Mouse (Mus musculus) adrenal gland, postnatal 14 days (tissue): ENCODE data around the gene Aox3. TPM values are rescaled to one million over a fixed set of nuclear protein-coding genes. Genes with fewer than 3 reads are reported as not detected.

Source experiments
- DNase-seq: peaks from one replicate; pipeline ENCODE4 v3.0.0; 2021; ENCODE audit warnings: mixed read lengths
- total RNA-seq: library from RNA; stranded (reverse); gene quantifications from 2 replicates; pipeline ENCODE4 v1.2.3, GENCODE M21; 2021

Aox3 gene
- total RNA-seq, 1 experiment from 2014 or later, result 8.4 TPM

DNA sequence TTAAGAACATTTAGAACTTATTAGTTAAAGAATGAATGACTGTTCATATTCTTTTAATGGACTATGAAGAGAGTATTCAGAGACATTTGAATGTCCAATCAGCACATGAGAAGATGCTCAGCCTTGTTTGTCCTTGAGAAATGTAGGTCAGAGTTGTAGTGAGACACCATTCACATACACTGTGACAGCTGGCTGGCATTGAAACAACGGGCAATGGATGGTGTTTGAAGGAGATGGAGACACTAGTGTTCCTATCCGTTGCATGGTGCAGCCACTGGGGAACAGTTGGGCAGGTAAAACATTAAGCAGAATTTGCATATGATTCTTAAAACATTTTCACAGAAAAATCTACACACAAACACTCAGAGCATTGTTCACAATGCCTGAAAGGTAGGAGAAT lies 5.9 kb upstream of the Aox3 start:
- peak; percentile 57 for DNase-seq

DNA sequence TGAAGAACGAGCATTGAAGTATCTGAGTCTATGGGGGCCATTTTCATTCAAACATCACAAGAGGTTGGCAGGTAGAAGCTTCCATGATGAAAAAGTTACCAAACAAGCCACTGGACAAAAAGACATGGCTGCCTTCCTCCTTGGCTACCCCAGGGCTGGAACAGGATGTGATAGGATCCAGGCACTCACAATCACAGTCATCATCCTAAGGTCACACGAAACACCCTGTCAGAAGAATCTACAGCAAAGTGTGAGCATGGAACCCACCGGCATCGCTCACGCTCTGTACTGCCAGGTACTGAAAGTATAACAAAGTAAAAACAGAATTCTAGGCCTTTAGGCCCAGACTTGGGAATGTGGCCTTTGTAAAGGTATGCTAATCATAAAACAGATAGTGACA lies 2.7 kb upstream of the Aox3 start:
- DNase-seq, result no peak

DNA sequence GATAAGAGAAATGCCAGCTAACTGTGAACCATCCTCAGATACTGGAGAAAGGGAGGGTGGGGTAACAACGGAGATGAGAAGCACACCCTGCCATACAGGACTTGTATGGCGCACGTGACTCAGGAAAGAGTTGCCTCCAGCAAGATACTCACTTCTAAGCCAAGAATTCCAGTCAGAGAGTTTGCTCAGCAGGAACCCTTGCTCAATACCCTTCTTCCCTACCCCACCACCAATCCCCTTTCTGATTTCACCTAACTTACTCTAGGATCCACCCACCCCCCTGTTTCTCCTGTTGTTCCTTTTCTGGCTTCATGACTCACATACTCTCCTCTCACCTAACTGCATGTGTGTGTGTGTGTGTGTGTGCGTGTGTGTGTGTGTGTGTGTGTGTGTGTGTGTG lies 1.6 kb upstream of the Aox3 start:
- no peak for DNase-seq

DNA sequence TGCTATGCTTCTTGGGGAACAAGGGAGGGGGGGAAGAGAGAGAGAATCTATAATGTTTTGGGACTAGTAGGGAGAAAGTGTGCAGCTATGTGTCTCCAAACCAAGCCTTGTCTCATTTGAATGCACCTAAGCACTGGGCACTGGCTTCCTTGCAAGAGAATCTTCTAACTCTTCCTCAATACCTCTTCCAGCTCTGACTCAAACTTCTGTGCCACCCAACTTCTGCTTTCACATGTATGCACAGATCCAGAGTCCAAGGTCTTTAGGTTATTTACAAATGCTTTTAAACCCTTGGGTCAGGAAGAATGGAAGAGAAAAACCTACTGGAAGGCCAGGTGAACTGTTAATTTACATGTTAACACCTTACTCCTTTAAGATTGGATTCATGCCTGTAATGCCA lies 511 bp downstream of the Aox3 start:
- DNase-seq, result no peak

DNA sequence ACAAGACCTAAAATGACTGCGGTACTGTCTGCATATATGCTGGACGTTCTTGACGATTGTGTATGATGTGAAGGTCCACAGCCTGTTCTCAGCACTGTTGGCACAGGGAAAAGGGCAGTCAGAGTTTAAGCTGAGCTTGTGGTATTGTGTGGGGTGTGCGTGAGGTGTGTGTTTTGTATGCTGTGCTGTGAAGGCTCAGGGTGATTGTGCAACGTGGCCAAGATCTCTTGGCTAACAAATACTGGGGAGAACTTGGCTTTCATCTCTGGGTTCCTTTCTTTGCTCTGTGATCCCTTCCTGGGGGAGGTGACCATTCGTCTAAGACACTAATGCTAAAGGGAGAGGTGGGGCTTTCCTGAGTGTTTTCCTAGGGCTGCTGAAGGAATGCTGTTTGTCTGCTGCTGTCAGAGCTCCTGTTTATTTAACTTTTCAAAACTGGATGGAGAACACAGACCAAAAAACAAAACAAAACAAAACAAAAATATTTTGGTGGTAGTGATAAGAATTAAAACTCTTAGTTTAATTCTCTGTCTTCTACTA lies 1.2 kb downstream of the Aox3 start:
- no peak for DNase-seq

DNA sequence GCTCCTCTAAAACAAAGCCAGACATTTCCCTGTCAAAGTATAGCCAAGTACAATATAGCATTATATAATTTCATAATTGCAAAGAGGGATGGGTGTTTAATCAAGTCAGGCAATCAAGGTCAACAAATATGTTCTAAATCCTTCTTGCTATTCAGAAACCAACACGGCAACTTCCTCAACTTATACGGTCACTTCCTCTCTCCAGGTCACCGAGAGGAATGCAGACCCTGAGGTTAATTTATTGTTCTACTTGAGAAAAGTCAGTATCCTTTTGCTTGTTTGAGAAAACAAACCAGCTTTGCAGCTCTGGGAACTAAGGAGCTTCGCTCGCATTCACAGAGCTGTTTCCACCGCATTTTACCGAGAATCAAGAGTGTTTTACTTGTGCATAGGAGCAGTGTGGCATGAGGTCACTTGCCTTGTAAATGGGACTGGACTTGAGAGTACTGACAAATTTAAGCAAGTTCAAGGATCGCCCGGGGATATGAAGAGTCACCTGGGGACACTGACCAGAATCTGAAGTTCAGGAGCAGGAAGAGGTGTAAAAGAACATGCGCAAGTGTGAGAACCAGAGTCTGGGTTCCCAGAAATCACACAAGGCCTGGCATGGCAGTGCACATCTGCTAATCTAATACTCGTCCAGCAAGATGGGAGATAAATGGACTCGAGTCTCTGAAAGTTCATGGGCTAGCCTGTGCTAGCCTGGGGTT lies 1.9 kb downstream of the Aox3 start:
- DNase-seq, result no peak

DNA sequence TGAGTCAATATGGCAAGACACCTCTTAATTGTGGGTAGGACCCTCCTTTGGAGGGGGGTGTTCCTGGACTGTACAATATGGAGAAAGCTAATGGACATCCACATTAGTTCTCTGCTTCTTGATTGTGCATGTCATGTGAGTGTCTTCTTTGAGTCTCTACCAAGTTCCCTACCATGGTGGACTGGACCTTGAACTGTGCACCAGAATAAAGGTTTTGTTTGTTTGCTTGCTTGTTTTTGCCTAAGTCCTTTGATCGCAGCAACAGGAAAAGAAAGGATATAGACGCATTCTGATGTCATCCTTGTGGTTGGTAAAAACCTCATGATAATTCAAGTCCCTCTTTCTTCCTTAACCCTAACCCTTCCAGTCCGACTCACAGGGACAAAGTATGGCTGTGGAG lies 5.3 kb downstream of the Aox3 start:
- DNase-seq, result no peak

DNA sequence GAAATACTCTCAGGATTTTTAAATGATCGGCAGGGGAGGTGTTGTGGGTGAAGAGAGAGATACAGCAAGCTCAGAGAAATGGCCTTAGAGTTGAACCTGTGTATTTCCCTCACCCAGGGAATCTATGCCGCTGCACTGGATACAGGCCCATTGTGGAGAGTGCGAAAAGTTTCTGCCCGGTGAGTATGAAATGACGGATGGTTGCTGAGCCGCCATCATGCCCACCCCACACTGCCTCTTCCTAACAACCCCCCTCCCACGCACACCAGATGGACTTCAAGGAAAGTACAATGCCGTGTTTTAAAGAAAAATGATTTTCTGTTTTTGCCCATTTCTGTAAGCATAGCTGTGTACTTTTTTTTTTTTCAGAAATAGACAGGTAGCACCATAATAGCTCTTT lies 12.0 kb downstream of the Aox3 start:
- DNase-seq, result no peak

DNA sequence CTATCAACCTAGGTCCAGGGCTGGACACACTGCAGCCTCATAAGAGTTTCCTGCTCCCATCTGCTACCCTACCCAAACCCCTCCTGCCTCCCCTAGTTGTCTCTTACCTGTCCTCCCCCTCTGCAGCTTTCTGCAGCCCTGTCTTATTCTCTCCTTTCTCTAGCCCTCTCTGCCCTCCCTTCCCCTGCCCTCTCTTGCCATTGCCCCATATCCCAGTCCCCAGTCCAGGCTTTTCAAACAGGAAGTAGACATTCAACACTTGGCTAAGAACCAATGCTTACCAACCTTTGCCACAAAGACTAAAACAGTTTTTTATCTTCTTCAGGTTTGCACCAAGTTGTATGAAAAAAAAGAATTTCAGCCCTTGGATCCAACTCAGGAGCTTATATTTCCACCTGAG lies 25.0 kb downstream of the Aox3 start:
- no peak for DNase-seq

DNA sequence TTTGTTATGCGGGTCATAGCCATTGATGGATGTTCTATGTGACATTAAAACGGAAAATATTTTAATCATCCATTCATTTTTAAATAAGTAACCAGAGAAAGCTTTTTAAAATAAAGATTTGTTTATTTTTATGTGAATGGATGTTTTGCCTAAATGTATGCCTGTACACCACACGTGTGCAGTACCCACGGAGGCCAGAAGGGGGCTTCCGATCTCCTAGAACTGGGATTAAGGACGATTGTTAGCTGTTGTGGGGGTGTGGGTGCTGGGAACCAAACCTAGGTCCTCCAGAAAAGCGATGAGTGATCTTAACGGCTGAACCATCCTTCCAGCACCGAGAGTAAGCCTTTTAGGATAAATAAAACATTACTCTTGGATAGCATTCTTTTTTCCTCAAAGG lies 26.1 kb downstream of the Aox3 start:
- DNase-seq, result no peak

DNA sequence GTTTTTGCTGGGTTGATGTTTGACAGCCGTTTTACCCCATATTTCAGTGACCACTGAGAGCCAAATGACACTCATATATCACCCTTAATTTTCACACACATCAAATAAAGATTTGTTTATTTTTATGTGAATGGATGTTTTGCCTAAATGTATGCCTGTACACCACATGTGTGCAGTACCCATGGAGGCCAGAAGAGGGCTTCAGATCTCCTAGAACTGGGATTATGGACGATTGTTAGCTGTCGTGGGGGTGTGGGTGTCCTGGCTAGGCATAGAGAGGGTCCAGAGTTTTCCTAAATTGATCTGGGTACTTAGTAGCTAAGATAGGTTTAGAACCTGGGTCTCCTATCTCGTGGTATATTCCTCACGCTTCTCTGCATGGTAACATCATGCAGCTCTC lies 27.7 kb downstream of the Aox3 start:
- DNase-seq, result no peak

DNA sequence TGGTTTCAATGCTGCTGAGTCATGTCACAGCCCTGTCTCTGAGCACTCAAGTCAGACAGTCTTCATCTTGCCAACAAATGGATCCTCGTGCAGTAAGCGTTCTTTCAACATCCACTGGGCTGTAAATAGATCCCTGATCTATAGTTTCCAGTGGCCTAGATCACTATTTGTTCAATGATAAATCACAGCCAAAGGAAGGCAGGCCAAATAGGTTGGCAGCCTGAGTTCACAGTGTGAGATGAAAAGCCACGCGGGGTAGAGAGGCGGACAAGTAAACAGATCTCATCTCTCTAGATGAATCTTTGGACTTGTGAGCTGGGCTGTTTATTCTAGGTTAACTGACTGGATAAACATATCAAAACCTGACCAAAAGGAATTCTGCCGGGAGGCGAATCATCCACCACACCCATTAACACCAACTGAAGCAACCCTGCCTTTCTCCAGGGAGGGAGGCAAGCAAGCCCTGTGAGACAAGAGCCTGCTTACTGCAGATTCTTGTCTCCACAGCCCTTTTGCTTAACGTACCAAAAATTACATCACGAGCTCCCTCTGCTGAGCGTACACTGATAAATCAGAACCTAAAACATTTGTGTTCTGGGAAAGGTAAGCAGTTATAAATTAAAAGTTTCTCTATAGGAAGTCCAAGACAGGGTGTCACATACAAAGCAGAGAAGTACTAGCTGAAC lies 31.6 kb downstream of the Aox3 start:
- DNase-seq, result peak; percentile 24

DNA sequence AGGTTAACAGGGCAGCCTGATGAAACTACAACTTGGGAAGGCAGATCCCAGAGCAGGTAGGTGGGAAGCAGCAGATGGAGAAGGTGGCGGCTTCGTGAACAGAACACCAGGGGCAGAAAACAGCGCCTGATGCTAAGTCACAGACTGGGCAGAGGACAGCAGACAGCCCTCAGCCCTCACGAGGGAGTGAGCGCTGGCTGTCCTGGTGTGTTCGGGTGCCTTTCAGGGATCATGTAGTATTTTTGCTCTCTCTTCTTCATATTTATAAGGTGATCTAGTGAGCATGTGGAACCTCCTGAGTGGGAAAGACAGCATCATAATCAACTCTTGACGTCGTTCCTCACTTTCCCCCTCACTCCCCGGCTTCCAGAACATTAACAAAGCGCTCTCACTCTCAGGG lies 33.1 kb downstream of the Aox3 start:
- no peak for DNase-seq

DNA sequence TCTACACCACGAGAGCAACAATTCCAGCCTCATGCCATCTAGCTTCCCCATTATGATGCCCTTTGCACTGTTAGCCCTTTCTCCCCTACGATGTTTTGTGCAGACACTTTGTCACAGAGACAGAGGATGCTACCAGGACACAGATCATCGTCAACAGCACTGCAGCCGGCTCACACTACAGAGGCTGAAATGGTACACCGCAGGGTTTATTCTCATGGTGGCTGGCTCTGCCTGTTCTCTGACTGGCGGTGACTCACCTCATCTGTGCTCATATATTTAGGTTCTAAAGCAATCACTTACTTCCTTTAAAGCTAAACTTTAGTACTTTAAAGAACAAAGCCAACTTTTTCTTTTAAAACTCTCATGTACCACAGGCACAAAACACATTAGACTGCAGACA lies 34.8 kb downstream of the Aox3 start:
- no peak for DNase-seq

DNA sequence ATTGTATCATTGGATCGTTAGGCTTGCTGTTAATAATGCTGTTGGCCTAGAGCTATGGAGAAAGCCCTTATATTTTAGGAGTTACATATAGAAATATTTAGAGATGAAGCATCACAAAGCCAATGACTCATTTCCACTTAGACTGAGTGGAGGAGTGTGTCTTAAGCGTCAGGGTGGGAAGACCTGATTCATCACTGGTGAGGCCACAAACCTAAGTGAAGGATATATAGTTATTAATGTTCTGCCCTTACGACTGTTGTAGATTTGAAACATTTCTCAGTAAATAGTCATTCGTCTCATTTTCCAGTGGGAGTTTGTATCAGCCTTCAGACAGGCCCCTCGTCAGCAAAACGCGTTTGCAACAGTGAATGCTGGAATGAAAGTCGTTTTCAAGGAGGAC lies 39.3 kb downstream of the Aox3 start:
- DNase-seq, result no peak

DNA sequence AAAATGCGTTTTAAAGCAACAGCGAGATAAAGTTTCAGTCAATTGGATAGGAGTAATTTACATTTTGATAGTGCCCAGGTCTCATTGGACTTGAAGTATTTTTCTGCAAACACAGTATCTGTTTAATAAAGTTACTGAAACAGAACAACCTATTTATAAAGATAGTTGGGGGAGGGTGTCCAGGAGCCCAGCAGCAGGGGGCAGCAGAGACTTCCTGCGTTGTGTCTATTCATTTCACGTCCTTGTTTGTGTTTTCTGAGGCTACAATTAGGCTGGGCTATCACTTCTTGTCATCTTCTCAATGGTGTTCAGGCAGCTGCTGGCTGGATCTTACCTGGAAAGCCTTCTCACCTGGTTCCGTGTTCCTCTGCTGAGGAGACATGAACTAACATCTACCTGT lies 43.8 kb downstream of the Aox3 start:
- DNase-seq, result peak; percentile 76

DNA sequence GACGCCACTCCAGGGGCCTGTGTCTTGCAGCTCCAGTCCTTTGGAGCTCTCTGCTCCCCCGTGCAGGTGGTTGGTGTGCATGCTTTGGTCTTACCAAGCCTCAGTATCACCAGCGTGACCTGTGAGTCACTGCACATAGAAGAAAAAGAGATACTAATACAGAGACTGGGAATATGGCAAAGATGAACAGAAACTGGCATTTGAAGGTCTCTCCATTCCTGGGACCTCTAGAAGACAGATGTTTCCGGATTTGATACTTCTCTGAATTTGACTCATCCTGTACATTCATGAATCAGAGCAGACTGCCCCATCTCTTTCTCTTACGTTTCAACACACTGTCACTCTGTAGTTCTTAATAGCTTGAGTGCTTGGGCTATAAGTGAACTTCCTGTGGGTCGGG lies 57.0 kb downstream of the Aox3 start:
- no peak for DNase-seq

DNA sequence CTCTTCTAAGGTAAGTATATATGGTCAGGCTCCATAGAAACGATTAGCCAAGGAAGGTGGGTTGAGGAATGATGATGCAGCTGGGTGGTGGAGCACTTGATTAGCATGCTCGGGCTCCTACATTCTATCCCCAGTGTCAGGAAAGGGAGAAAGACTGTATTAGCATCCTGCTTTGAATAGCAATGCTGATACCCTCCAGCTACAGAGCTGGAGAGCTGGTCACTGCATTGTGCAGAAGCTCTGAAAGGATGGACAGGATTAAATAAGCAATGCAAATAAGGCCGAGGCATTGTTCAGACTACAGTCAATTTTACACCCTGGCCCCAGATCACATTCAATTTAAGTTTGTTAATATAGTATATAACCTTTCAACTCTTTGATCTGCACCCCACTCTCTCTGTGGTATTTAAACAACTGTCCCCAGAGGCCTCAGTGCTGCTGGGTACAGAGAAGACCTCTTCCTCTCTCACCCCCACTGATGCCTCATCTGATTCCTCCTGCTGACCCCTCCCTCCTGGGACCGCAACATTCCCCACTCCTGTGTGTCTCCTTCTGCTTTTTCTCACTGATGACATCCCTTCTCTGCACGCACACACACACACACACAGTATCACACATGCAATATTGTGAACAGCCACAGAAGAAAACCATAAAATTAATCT lies 75.7 kb downstream of the Aox3 start:
- DNase-seq, result no peak

DNA sequence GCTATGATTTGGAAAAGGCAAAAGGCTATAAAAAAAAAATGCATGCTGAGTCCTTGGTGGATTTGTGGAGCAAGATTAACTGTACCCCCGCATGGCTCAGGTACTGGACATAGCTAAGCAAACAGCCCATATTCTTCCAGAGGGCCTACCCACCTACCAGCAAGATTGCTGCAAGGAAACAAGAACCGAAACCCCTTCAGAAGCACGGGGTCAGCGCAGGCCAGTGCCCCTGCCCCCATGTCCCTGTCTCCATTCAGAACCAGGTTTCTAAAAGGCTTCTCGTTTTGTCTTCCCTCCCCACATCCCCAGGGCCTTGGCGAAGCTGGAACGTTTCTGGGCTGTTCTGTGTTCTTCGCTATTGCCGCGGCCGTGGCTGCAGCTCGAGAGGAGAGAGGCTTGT lies 81.4 kb downstream of the Aox3 start:
- no peak for DNase-seq

DNA sequence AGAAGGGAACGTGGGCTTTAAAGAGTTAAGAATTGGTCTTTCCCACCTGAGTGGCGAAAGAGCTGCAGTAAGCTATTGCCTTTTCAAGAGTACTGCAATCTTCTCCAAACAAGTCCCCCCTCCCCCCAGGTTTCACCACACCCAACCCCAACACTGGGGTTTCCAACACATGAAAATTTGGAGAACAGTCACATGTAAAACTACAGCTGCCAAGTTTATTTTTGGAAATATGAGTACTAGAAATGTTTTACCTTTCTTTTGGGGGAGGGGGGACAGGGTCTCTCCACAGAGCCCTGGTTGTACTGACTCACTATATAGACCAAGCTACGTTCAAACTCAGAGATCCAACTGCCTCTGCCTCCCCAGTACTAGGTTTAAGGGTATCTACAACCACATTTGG lies 82.1 kb downstream of the Aox3 start:
- DNase-seq, result no peak

DNA sequence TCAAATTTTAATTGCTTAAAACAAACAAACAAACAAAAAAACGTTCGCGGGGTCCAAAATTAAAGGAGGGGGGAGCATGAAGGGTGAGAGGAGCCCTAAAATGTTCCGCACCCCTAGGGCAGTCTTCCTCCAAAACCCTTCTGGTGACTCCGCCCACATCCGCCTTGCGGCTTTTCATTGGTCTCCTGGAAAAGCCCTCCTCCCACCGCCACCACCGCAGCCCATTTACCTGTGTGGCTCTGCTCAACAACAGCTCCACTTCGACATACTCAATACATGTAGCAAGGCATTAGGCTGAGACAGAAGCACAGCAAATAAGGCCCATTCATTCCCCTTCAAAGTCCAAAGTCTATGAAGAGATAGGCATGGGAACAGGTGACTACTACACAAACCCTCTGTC lies 82.6 kb downstream of the Aox3 start:
- no peak for DNase-seq

DNA sequence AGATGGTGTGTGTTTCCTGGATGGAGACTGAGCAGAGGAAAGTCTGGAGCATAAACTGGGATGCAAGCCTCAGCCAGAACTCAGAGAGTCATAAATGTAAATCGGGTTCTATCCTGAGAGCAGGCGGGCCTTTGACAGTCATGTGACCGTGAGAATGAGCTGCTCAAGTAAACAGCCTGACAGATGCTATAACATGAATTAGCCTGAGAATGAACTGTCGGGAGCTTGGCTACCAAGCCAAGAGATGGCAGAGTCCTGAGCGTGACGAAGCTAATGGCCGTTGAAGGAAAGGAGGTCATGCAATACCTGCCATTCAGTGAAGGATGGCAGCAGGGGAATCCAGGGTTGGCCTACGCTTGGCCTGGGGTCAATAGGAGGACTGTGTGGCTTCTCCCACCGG lies 84.1 kb downstream of the Aox3 start:
- DNase-seq, result no peak

DNA sequence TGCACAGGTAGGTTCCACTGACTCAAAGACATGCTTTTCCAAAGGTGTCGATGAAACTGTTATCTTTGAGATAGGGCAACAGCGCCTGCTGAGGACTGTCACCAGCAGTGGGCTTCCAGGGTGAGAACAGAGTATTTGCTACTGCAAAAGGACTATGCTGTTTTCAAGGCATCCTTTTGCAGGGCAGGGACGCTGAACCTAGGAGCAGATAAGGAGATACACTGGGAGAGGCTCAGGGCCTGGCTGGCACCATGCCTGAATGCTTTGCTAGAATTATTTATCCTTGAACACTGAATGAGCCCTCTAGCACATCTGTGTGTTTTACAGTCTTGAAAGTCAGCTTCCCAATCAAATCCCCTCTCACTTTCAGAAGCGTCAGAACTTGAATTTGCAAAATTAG lies 85.5 kb downstream of the Aox3 start:
- DNase-seq, result peak; percentile 42

DNA sequence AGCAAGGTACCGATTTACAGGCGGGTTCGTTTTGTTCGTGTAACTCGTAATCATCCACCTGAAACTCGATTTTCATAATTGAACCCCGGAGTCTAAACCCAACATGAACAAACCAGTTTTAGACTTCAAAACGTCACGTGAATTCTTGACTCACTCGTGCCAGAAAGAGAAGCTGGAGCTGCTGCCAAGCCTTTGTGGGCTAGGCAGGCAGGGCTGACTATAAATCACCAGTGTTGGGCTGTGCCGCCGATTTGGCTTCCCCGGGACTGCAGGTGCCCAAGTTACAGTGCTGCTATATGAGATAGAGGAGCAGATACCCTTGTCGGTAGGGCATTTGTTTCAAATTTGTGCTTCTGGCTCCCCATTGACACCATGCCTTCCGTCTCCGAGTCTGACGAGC lies 97.3 kb downstream of the Aox3 start, which contains the start of gene Aox4:
Gene Aox4, plus strand, starts transcription at position 195 of the 400 bp plus-strand sequence.
- peak; percentile 80 for DNase-seq
